Mouse (Mus musculus): Measurements from ENCODE around the gene Adck2. TPM values are rescaled to one million over a fixed set of nuclear protein-coding genes. Genes with fewer than 3 reads are reported as not detected.

The Adck2 gene
- total RNA-seq, 2 experiments from 2014 or later = 31.4 to 32.8 TPM

DNA sequence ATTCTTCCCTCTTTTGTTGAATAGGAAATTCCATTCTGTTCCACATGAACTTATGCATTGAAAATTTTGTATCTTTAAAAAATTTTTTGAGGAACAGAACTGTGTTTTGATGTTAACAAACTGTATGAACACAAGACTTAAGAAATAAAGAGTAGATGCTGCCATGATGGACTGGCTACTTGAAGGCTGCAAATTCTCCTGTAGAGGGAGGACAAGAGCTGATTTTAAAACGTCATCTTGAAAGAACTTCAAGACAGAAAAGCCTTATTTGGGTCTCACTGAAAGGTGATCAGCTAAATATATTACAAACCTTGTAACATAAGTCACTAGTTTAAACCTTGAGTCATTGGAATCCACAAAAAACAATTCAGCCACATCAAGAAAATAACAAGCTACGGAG, 36.5 kb downstream of the Adck2 start:
- DNase-seq (ENCODE audit: low spot score in 2 of 2) = no peak

DNA sequence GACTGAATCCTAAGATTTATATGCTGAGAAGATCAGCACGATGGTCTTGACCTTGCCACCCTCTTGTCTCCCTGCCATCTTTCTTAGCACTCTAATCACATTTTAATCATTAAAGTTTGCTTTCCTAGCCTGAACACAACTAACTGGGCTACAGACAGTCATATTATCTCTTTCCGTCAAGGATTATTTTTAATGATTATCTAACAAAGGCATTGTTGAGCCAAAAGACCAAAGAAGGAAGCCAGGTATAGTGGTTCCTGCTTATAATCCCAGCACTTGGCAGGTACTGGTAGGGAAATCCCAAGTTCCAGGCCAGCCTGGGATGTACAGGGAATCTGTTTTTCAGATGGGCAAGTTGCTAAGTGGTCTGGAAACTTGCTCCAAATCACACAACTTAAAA, 37.6 kb downstream of the Adck2 start:
- no peak for DNase-seq (ENCODE audit: low spot score in 2 of 2)

Other genes with a start within 250 kb of the Adck2 start
- gene Slc37a3, start 196.2 kb upstream of the Adck2 start, total RNA-seq (2021) = 10 to 100 TPM; 44.4 to 58.7 TPM
- gene Rab19, start 192.7 kb upstream of the Adck2 start, total RNA-seq (2021) = 1 to 10 TPM; 2.4 TPM
- 100 to 1,000 TPM in 1 of 2 experiments, 10 to 100 TPM in 1; 98.8 to 106 TPM for gene Mkrn1, start 153.4 kb upstream of the Adck2 start, total RNA-seq (2021)
- gene Dennd2a, start 16.0 kb upstream of the Adck2 start, total RNA-seq (2021) = 10 to 100 TPM; 33.5 TPM
- gene Gm42420, start 11.9 kb downstream of the Adck2 start, total RNA-seq (2021) = 1 to 10 TPM in 1 of 2 experiments, not detected in 1; 2.4 TPM
- 100 to 1,000 TPM; 140 to 145 TPM for gene Ndufb2, start 18.7 kb downstream of the Adck2 start, total RNA-seq (2021)
- gene Braf, start 151.6 kb downstream of the Adck2 start, total RNA-seq (2021) = 10 to 100 TPM; 43.2 to 46.1 TPM
- 10 to 100 TPM; 79.3 to 84.0 TPM for gene Mrps33, start 237.1 kb downstream of the Adck2 start, total RNA-seq (2021)

All from adrenal gland, postnatal 4 days (tissue).